14 mouse cellular contexts compared by ENCODE assay signal in genomic region chr7:51790690-51791560, GRCm38 (mm10).
DNase-seq lines count a peak whose midpoint lies in the region; ATAC-seq and TF ChIP-seq lines count a peak whose summit lies in the region.
"Had no signal": no experiment of that assay in that cellular context is flagged by ENCODE, and none has a peak within 500 bp of the region (broad histone marks: within the 10 kb centered on the region; RNA-seq: fewer than 3 reads in every experiment).

No protein-coding gene starts in this region.

- H3K4me3 ChIP-seq in embryonic facial prominence, embryonic 14.5 days (ENCODE audit: low read depth, low read length), result no peak overlapping the region
- peak overlapping the region; percentile 14; the same call in 1 of the 2 replicates for H3K4me3 ChIP-seq in hindbrain, embryonic 13.5 days
- no peak overlapping the region for H3K4me3 ChIP-seq in midbrain, embryonic 16.5 days (ENCODE audit: low read depth, low read length)
- no peak overlapping the region for H3K4me3 ChIP-seq in heart, adult 2 months
- H3K4me3 ChIP-seq: limb, embryonic 13.5 days had no signal

- TF ChIP-seq EP300 in heart, adult 2 months (IDR thresholded peaks at IDR 0.05; ENCODE audit: insufficient read depth, low read depth, low read length), result no peak

- no peak overlapping the region for H3K4me2 ChIP-seq in embryonic facial prominence, embryonic 14.5 days (ENCODE audit: low read depth, low read length)
- H3K4me2 ChIP-seq in hindbrain, embryonic 13.5 days, result peak overlapping the region; percentile 37
- peak overlapping the region; percentile 37 for H3K4me2 ChIP-seq in midbrain, embryonic 16.5 days (ENCODE audit: low read length)
- H3K4me2 ChIP-seq: limb, embryonic 13.5 days; lung, embryonic 14.5 days had no signal

- H3K27me3 ChIP-seq in embryonic facial prominence, embryonic 14.5 days (replicated peaks; ENCODE audit: control insufficient read depth, insufficient read depth, low read length), result no peaks in the 10 kb centered on the region; the same call in 1 of the 2 replicates
- no peaks in the 10 kb centered on the region for H3K27me3 ChIP-seq in hindbrain, embryonic 13.5 days
- H3K27me3 ChIP-seq in midbrain, embryonic 16.5 days (ENCODE audit: control insufficient read depth, insufficient read depth, low read depth, low read length), result no peaks in the 10 kb centered on the region
- H3K27me3 ChIP-seq in heart, adult 2 months (ENCODE audit: control insufficient read depth, insufficient read depth, low read length), result no peaks in the 10 kb centered on the region
- H3K27me3 ChIP-seq: limb, embryonic 13.5 days had no signal

- no peaks in the 10 kb centered on the region for H3K36me3 ChIP-seq in embryonic facial prominence, embryonic 14.5 days (ENCODE audit: control insufficient read depth, insufficient read depth, low read length)
- H3K36me3 ChIP-seq in hindbrain, embryonic 13.5 days, result no peaks in the 10 kb centered on the region
- no peaks in the 10 kb centered on the region for H3K36me3 ChIP-seq in midbrain, embryonic 16.5 days (ENCODE audit: control insufficient read depth, insufficient read depth, low read length)
- no peaks in the 10 kb centered on the region for H3K36me3 ChIP-seq in heart, adult 2 months (ENCODE audit: control insufficient read depth, insufficient read depth, low read length)
- H3K36me3 ChIP-seq: G1E; limb, embryonic 13.5 days had no signal

- peak; percentile 55 to 64 for DNase-seq in cerebellum, postnatal 14 days
- DNase-seq in cerebellum, adult 18-20 months, result no peak
- peak; percentile 31 for DNase-seq in embryonic facial prominence, embryonic 14.5 days (ENCODE audit: low spot score)
- DNase-seq in heart, adult 2 months, result no peak
- no peak for DNase-seq in right cerebral cortex, postnatal 14 days
- DNase-seq: heart, adult 11 months; heart, postnatal 4 days; lung, embryonic 14.5 days; thymus, postnatal 25 days had no signal

- peak; percentile 44; the same call in 1 of the 2 replicates for ATAC-seq in embryonic facial prominence, embryonic 14.5 days (ENCODE audit: low read depth)
- peak; percentile 79 for ATAC-seq in hindbrain, embryonic 13.5 days (ENCODE audit: low FRiP score)
- peak; percentile 72 for ATAC-seq in midbrain, embryonic 16.5 days
- no peak for ATAC-seq in CD4-positive, CD25-positive, alpha-beta regulatory T cell, adult 4 months

- intact Hi-C loops in heart, adult 2 months (cut with DNase I), result no loop called here

- TF ChIP-seq CTCF in heart, adult 2 months (IDR thresholded peaks at IDR 0.05), result no peak

- no peaks in the 10 kb centered on the region for H3K9me3 ChIP-seq in embryonic facial prominence, embryonic 14.5 days (ENCODE audit: control insufficient read depth, low read length)
- no peaks in the 10 kb centered on the region for H3K9me3 ChIP-seq in hindbrain, embryonic 13.5 days
- H3K9me3 ChIP-seq in midbrain, embryonic 16.5 days (replicated peaks; ENCODE audit: control insufficient read depth, low read length, poor library complexity, severe bottlenecking), result no peaks in the 10 kb centered on the region
- H3K9me3 ChIP-seq: G1E; limb, embryonic 13.5 days had no signal

- WGBS in embryonic facial prominence, embryonic 14.5 days, result 71% methylated on average over 17 of the region's 17 CpGs
- 40% methylated on average over 17 of the region's 17 CpGs for WGBS in hindbrain, embryonic 13.5 days
- WGBS in midbrain, embryonic 16.5 days, result 24% methylated on average over 17 of the region's 17 CpGs
- 77% methylated on average over 17 of the region's 17 CpGs for WGBS in heart, adult 2 months

- TF ChIP-seq POLR2A in heart, adult 2 months (IDR thresholded peaks at IDR 0.05; ENCODE audit: insufficient read depth, low read depth, low read length), result no peak

- no peak overlapping the region for H3K27ac ChIP-seq in embryonic facial prominence, embryonic 14.5 days (replicated peaks; ENCODE audit: low read depth, low read length)
- peak overlapping the region; percentile 85 for H3K27ac ChIP-seq in hindbrain, embryonic 13.5 days
- H3K27ac ChIP-seq in midbrain, embryonic 16.5 days (ENCODE audit: low read length), result peak overlapping the region; percentile 84
- H3K27ac ChIP-seq in heart, adult 2 months, result no peak overlapping the region
- H3K27ac ChIP-seq: limb, embryonic 13.5 days had no signal

- H3K4me1 ChIP-seq in embryonic facial prominence, embryonic 14.5 days (ENCODE audit: control insufficient read depth, insufficient read depth, low read length), result no peaks in the 10 kb centered on the region
- peaks cover 14% of the 10 kb centered on the region for H3K4me1 ChIP-seq in hindbrain, embryonic 13.5 days (replicated peaks)
- H3K4me1 ChIP-seq in midbrain, embryonic 16.5 days (ENCODE audit: control insufficient read depth, insufficient read depth, low read length), result peaks cover 13% of the 10 kb centered on the region
- no peaks in the 10 kb centered on the region for H3K4me1 ChIP-seq in heart, adult 2 months (ENCODE audit: control insufficient read depth, insufficient read depth, low read length)
- H3K4me1 ChIP-seq: limb, embryonic 13.5 days had no signal

- H3K79me2 ChIP-seq in heart, adult 2 months (replicated peaks; ENCODE audit: control insufficient read depth, insufficient read depth, low read length), result no peaks in the 10 kb centered on the region

- H3K9ac ChIP-seq in embryonic facial prominence, embryonic 14.5 days (ENCODE audit: low read depth, low read length), result no peak overlapping the region
- H3K9ac ChIP-seq in hindbrain, embryonic 13.5 days, result peak overlapping the region; percentile 43
- peak overlapping the region; percentile 48 for H3K9ac ChIP-seq in midbrain, embryonic 16.5 days (ENCODE audit: low read depth, low read length)
- H3K9ac ChIP-seq in heart, adult 2 months (ENCODE audit: low read depth, low read length), result no peak overlapping the region
- H3K9ac ChIP-seq: limb, embryonic 13.5 days; lung, embryonic 14.5 days had no signal

Comparison
In these comparisons a context has a peak if more than half of its experiments do, and no peak if none do; other contexts are left out.
1. DNase-seq: peak in cerebellum, postnatal 14 days (2 of 2) and embryonic facial prominence, embryonic 14.5 days (single experiment); none in cerebellum, adult 18-20 months (0 of 2), heart, adult 2 months (0 of 2) and right cerebral cortex, postnatal 14 days (single experiment).
2. H3K27ac ChIP-seq: peak in hindbrain, embryonic 13.5 days (single experiment) and midbrain, embryonic 16.5 days (single experiment); none in embryonic facial prominence, embryonic 14.5 days (single experiment) and heart, adult 2 months (single experiment).
3. H3K9ac ChIP-seq: peak in hindbrain, embryonic 13.5 days (single experiment) and midbrain, embryonic 16.5 days (single experiment); none in embryonic facial prominence, embryonic 14.5 days (single experiment) and heart, adult 2 months (single experiment).